ENCODE assay signal across 16 mouse cellular contexts in genomic region chr6:142746765-142747164, GRCm38 (mm10). TPM values are rescaled to one million over a fixed set of nuclear protein-coding genes. Genes with fewer than 3 reads are reported as not detected.
DNase-seq lines count a peak whose midpoint lies in the region; ATAC-seq and TF ChIP-seq lines count a peak whose summit lies in the region.
"Had no signal": no experiment of that assay in that cellular context is flagged by ENCODE, and none has a peak within 500 bp of the region (broad histone marks: within the 10 kb centered on the region; RNA-seq: fewer than 3 reads in every experiment).

No protein-coding gene starts in this region.

- no peak for TF ChIP-seq RAD21 in CH12.LX (IDR thresholded peaks at IDR 0.05; ENCODE audit: low read depth, low read length)

- H3K4me1 ChIP-seq in CH12.LX (ENCODE audit: control insufficient read depth in 1 of 2, insufficient read depth in 2 of 2): peaks cover 6 to 13% of the 10 kb centered on the region in 2 experiments; a peak in 3 of 4 replicates
- H3K4me1 ChIP-seq in intestine, embryonic 14.5 days (replicated peaks; ENCODE audit: control insufficient read depth, insufficient read depth, low read length): peaks cover 11% of the 10 kb centered on the region; the same call in 1 of the 2 replicates
- no peaks in the 10 kb centered on the region for H3K4me1 ChIP-seq in midbrain, postnatal 0 days (ENCODE audit: insufficient read depth, low read length)
- H3K4me1 ChIP-seq: hindbrain, embryonic 15.5 days had no signal

- H3K9ac ChIP-seq in CH12.LX (ENCODE audit: insufficient read depth, low read depth): peak overlapping the region; percentile 43
- H3K9ac ChIP-seq in intestine, embryonic 14.5 days (ENCODE audit: low read length): no peak overlapping the region
- no peak overlapping the region for H3K9ac ChIP-seq in midbrain, postnatal 0 days (replicated peaks; ENCODE audit: low read length, poor library complexity, severe bottlenecking)
- H3K9ac ChIP-seq: hindbrain, embryonic 15.5 days had no signal

- H3K4me3 ChIP-seq in gastrocnemius, adult 2 months: no peak overlapping the region
- H3K4me3 ChIP-seq in CH12.LX (replicated peaks in 1 of 3; ENCODE audit: low read depth in 2 of 3, low read length in 2 of 3, poor library complexity in 1 of 3) (no peak overlapping the region), macrophage (ENCODE audit: inconsistent target) (no peak overlapping the region)
- H3K4me3 ChIP-seq in intestine, embryonic 14.5 days (ENCODE audit: low read depth, low read length): no peak overlapping the region
- H3K4me3 ChIP-seq in midbrain, postnatal 0 days (ENCODE audit: low read depth, low read length): no peak overlapping the region
- H3K4me3 ChIP-seq: hindbrain, embryonic 15.5 days had no signal

- H3K4me2 ChIP-seq in CH12.LX (ENCODE audit: insufficient read depth, low read depth, poor library complexity, severe bottlenecking): peak overlapping the region; percentile 62
- peak overlapping the region; percentile 22 for H3K4me2 ChIP-seq in intestine, embryonic 14.5 days (ENCODE audit: low read length)
- no peak overlapping the region for H3K4me2 ChIP-seq in midbrain, postnatal 0 days (ENCODE audit: low read depth, low read length, poor library complexity, severe bottlenecking)
- H3K4me2 ChIP-seq: hindbrain, embryonic 15.5 days had no signal

- no peak for TF ChIP-seq EP300 in CH12.LX (IDR thresholded peaks at IDR 0.05; ENCODE audit: low read length)

- 0 out of 2 replicates have a peak overlapping the region, but pooled peaks have one; percentile 20 for H3K27ac ChIP-seq in gastrocnemius, adult 2 months
- H3K27ac ChIP-seq in CH12.LX (ENCODE audit: insufficient read depth, low read depth): peak overlapping the region; percentile 10; the same call in 1 of the 2 replicates
- peak overlapping the region; percentile 89 for H3K27ac ChIP-seq in intestine, embryonic 14.5 days (ENCODE audit: low read depth)
- peak overlapping the region; percentile 86 for H3K27ac ChIP-seq in macrophage
- H3K27ac ChIP-seq in midbrain, postnatal 0 days (ENCODE audit: low read depth, low read length): no peak overlapping the region
- H3K27ac ChIP-seq: hindbrain, embryonic 15.5 days had no signal

- ATAC-seq in intestine, embryonic 14.5 days (replicated peaks; ENCODE audit: low FRiP score, low TSS enrichment, low read depth): no peak
- no peak for ATAC-seq in midbrain, postnatal 0 days (ENCODE audit: low FRiP score)
- ATAC-seq: forebrain, embryonic 14.5 days had no signal

- no peaks in the 10 kb centered on the region for H3K9me3 ChIP-seq in CH12.LX (replicated peaks; ENCODE audit: low read length)
- no peaks in the 10 kb centered on the region for H3K9me3 ChIP-seq in intestine, embryonic 14.5 days (ENCODE audit: control insufficient read depth, low read length)
- no peaks in the 10 kb centered on the region for H3K9me3 ChIP-seq in midbrain, postnatal 0 days (ENCODE audit: low read length)
- H3K9me3 ChIP-seq: hindbrain, embryonic 15.5 days had no signal

- WGBS in intestine, embryonic 14.5 days: 44% methylated on average over 7 of the region's 7 CpGs
- 14% methylated on average over 7 of the region's 7 CpGs for WGBS in macrophage (ENCODE audit: missing documents)
- WGBS in midbrain, postnatal 0 days: 89% methylated on average over 7 of the region's 7 CpGs

- no peak for TF ChIP-seq POLR2A in CH12.LX (IDR thresholded peaks at IDR 0.05; ENCODE audit: low read depth, low read length)

- no peak for TF ChIP-seq CTCF in gastrocnemius, adult 2 months (IDR thresholded peaks at IDR 0.05)
- TF ChIP-seq CTCF in CH12.LX (conservative IDR thresholded peaks at IDR 0.05 in 1 of 2, IDR thresholded peaks at IDR 0.05 in 1 of 2; ENCODE audit: low read depth in 2 of 2, low read length in 2 of 2): no peak
- TF ChIP-seq CTCF in midbrain, postnatal 0 days (IDR thresholded peaks at IDR 0.05): no peak

- in situ Hi-C loops in CH12.LX (cut with MboI; ENCODE audit: low pct_ligation_motif_present, low pct_unique_long_range_greater_than_20kb, low sequenced_read_pairs): loop anchor here (25.0 kb wide), 1 partner anchor 1259 kb away; no protein-coding TSS in a partner anchor

- H3K79me2 ChIP-seq in CH12.LX (replicated peaks; ENCODE audit: control insufficient read depth, extremely low read depth, insufficient read depth, poor library complexity, severe bottlenecking) (no peaks in the 10 kb centered on the region), macrophage (ENCODE audit: inconsistent target) (no peaks in the 10 kb centered on the region)

- intact Hi-C loops in gastrocnemius, adult 2 months (cut with DNase I): no loop called here

- H3K27me3 ChIP-seq in CH12.LX (replicated peaks): no peaks in the 10 kb centered on the region
- H3K27me3 ChIP-seq in intestine, embryonic 14.5 days (replicated peaks; ENCODE audit: control insufficient read depth, insufficient read depth, low read length): no peaks in the 10 kb centered on the region
- H3K27me3 ChIP-seq in midbrain, postnatal 0 days (ENCODE audit: insufficient read depth, low read length): no peaks in the 10 kb centered on the region
- H3K27me3 ChIP-seq: hindbrain, embryonic 15.5 days had no signal

- dilution Hi-C loops in CH12.LX (cut with MboI; ENCODE audit: extremely low pct_ligation_motif_present, extremely low pct_unique_long_range_greater_than_20kb, low sequenced_read_pairs): no loop called here

- H3K36me3 ChIP-seq in CH12.LX (replicated peaks in 1 of 2; ENCODE audit: control insufficient read depth in 1 of 2, insufficient read depth in 1 of 2, low read length in 1 of 2) (no peaks in the 10 kb centered on the region), macrophage (ENCODE audit: inconsistent target) (no peaks in the 10 kb centered on the region)
- no peaks in the 10 kb centered on the region for H3K36me3 ChIP-seq in intestine, embryonic 14.5 days (ENCODE audit: control insufficient read depth, insufficient read depth, low read length)
- H3K36me3 ChIP-seq in midbrain, postnatal 0 days (ENCODE audit: insufficient read depth, low read length): no peaks in the 10 kb centered on the region
- H3K36me3 ChIP-seq: G1E; hindbrain, embryonic 15.5 days had no signal

- no peak for DNase-seq in gastrocnemius, adult 2 months
- no peak for DNase-seq in gastrocnemius, postnatal 4 days (ENCODE audit: low spot score in 2 of 2)
- no peak for DNase-seq in CH12.LX (ENCODE audit: extremely low read depth)
- DNase-seq in intestine, embryonic 14.5 days (ENCODE audit: low spot score): no peak
- DNase-seq in midbrain, postnatal 0 days (ENCODE audit: low spot score): no peak
- DNase-seq in kidney, adult 8-10 months: no peak
- no peak for DNase-seq in Muller cell, postnatal 12 days (ENCODE audit: inconsistent ontology term)
- DNase-seq: embryo, embryonic 11 days; kidney, postnatal 10 days had no signal

TF ChIP-seq in CH12.LX, 34 proteins besides CTCF, POLR2A, EP300 and RAD21 (continues in another document):
- TF ChIP-seq PAX5 (IDR thresholded peaks at IDR 0.05; ENCODE audit: low read length) (no peak), ZMIZ1 (IDR thresholded peaks at IDR 0.05; ENCODE audit: low read depth, low read length) (no peak), JUND (conservative IDR thresholded peaks at IDR 0.05; ENCODE audit: low read depth, low read length) (no peak), E2F4 (IDR thresholded peaks at IDR 0.05; ENCODE audit: insufficient replicate concordance, low read depth, low read length) (no peak), IRF4 (IDR thresholded peaks at IDR 0.05; ENCODE audit: low read depth, low read length) (no peak; the same call in 1 of the 2 replicates), USF2 (conservative IDR thresholded peaks at IDR 0.05; ENCODE audit: low read depth, low read length) (no peak), CHD1 (IDR thresholded peaks at IDR 0.05; ENCODE audit: low read depth, low read length) (no peak)

RNA-seq across cellular contexts. Expression of gene Cmas, which starts 9.7 kb away (rescaled TPM):
- total RNA-seq in gastrocnemius, adult 2 months (2021): 10 to 100 TPM; 27.5 to 31.6 TPM
- total RNA-seq in gastrocnemius, postnatal 4 days (2021): 10 to 100 TPM; 40.8 to 42.0 TPM
- 37.3 and 39.5 TPM in 2 replicates for total RNA-seq in CH12.LX (2012; rRNA removed)
- total RNA-seq in CH12.LX (2014; rRNA removed): 62.4 and 66.7 TPM in 2 replicates
- polyA plus RNA-seq in CH12.LX (2012; ENCODE audit: insufficient read length, low read depth): 63.9 and 65.7 TPM in 2 replicates
- 109 and 112 TPM in 2 replicates for polyA plus RNA-seq in intestine, embryonic 14.5 days (2014; fragmentation: Nextera tagmentation; extraction: Ambion mirVana)
- 10 to 100 TPM in 22 of 26 experiments, 1 to 10 TPM in 4; 5.7 to 76.5 (median 31.4) TPM for total RNA-seq in macrophage (2018; cell fraction: chromatin; rRNA removed)
- total RNA-seq in macrophage (2018; cell fraction: cytosol; rRNA removed): 10 to 100 TPM; 28.3 to 52.6 (median 38.4) TPM
- total RNA-seq in macrophage (2018; cell fraction: nucleus; rRNA removed): 10 to 100 TPM in 25 of 26 experiments, 1 to 10 TPM in 1; 9.8 to 56.1 (median 20.5) TPM
- 40.5 to 57.4 TPM (median 55.1 TPM) in 3 replicates for polyA plus RNA-seq in macrophage (2018)
- 105 and 111 TPM in 2 replicates for total RNA-seq in midbrain, postnatal 0 days (2014; rRNA removed)
- polyA plus RNA-seq in midbrain, postnatal 0 days (2015; fragmentation: Nextera tagmentation; extraction: Ambion mirVana): 208 and 220 TPM in 2 replicates

RNA-seq across cellular contexts. Expression of gene Abcc9, which starts 44.6 kb away (rescaled TPM):
- total RNA-seq in gastrocnemius, adult 2 months (2021): 100 to 1,000 TPM; 123 to 135 TPM
- 100 to 1,000 TPM; 114 to 117 TPM for total RNA-seq in gastrocnemius, postnatal 4 days (2021)
- not detected in 2 replicates for total RNA-seq in CH12.LX (2012; rRNA removed)
- total RNA-seq in CH12.LX (2014; rRNA removed): not detected in 2 replicates
- polyA plus RNA-seq in CH12.LX (2012; ENCODE audit: insufficient read length, low read depth): not detected in 2 replicates
- 18.2 and 18.7 TPM in 2 replicates for polyA plus RNA-seq in intestine, embryonic 14.5 days (2014; fragmentation: Nextera tagmentation; extraction: Ambion mirVana)
- total RNA-seq in macrophage (2018; cell fraction: chromatin; rRNA removed): under 1 TPM in 1 of 26 experiments, not detected in 25; 0.32 TPM
- total RNA-seq in macrophage (2018; cell fraction: cytosol; rRNA removed): not detected
- not detected for total RNA-seq in macrophage (2018; cell fraction: nucleus; rRNA removed)
- polyA plus RNA-seq in macrophage (2018): not detected in 3 replicates
- total RNA-seq in midbrain, postnatal 0 days (2014; rRNA removed): 9.7 and 10.7 TPM in 2 replicates
- polyA plus RNA-seq in midbrain, postnatal 0 days (2015; fragmentation: Nextera tagmentation; extraction: Ambion mirVana): 1.9 and 2.3 TPM in 2 replicates
- polyA plus RNA-seq: G1E had no signal

RNA-seq across cellular contexts. Expression of gene Sult6b2, which starts 57.5 kb away (rescaled TPM):
- not detected for total RNA-seq in gastrocnemius, adult 2 months (2021)
- total RNA-seq in gastrocnemius, postnatal 4 days (2021): not detected
- total RNA-seq in CH12.LX (2012; rRNA removed) (0.08 and 0.25 TPM in 2 replicates), CH12.LX (2014; rRNA removed) (0.49 and 0.54 TPM in 2 replicates)
- polyA plus RNA-seq in CH12.LX (2012; ENCODE audit: insufficient read length, low read depth) (1.1 and 1.8 TPM in 2 replicates), macrophage (2018) (not detected in 3 replicates)
- 0.19 and 0.28 TPM in 2 replicates for polyA plus RNA-seq in intestine, embryonic 14.5 days (2014; fragmentation: Nextera tagmentation; extraction: Ambion mirVana)
- total RNA-seq in macrophage (2018; cell fraction: chromatin; rRNA removed): not detected
- total RNA-seq in macrophage (2018; cell fraction: cytosol; rRNA removed): not detected
- total RNA-seq in macrophage (2018; cell fraction: nucleus; rRNA removed): not detected
- total RNA-seq in midbrain, postnatal 0 days (2014; rRNA removed): not detected in 2 replicates
- 0.12 and 0.33 TPM in 2 replicates for polyA plus RNA-seq in midbrain, postnatal 0 days (2015; fragmentation: Nextera tagmentation; extraction: Ambion mirVana)
- total RNA-seq: adrenal gland, adult 18-20 months had no signal
- polyA plus RNA-seq: G1E; gonadal fat pad, adult 2 months; hindbrain, embryonic 15.5 days; spleen, adult 2 months had no signal
